Mouse (Mus musculus) embryonic facial prominence, embryonic 10.5 days (tissue): Measurements from ENCODE around the gene Gm13283. TPM values are rescaled to one million over a fixed set of nuclear protein-coding genes. Genes with fewer than 3 reads are reported as not detected.
"Not testable (repeated sequence)": the region's sequence is repeated elsewhere in the genome, so short reads cannot be mapped to it uniquely, and the experiment has no call there.

ENCODE experiments used
- DNase-seq: peaks from one replicate; pipeline ENCODE4 v3.0.0-alpha.2; 2017; ENCODE audit warnings: low spot score
- H3K27ac ChIP-seq: fragments of 300-500 bp; sonication (generic); replicated peaks from 2 replicates; pipeline ENCODE4 v1.5.1; 2016; ENCODE audit warnings: mild to moderate bottlenecking
- H3K27me3 ChIP-seq: fragments of 300-500 bp; sonication (generic); replicated peaks from 2 replicates; pipeline ENCODE4 v1.6.1; 2016; ENCODE audit warnings: low read depth, mild to moderate bottlenecking; ENCODE audit not compliant: poor library complexity, severe bottlenecking
- H3K36me3 ChIP-seq: fragments of 300-500 bp; sonication (generic); replicated peaks from 2 replicates; pipeline ENCODE4 v1.6.1; 2016; ENCODE audit warnings: mild to moderate bottlenecking, moderate library complexity
- H3K4me1 ChIP-seq: fragments of 300-500 bp; sonication (generic); 2 replicates; pipeline ENCODE4 v1.6.1; 2016
- H3K4me3 ChIP-seq: fragments of 300-500 bp; sonication (generic); 2 replicates; pipeline ENCODE4 v1.5.1; 2016; ENCODE audit warnings: mild to moderate bottlenecking, moderate library complexity
- H3K9me3 ChIP-seq: fragments of 300-500 bp; sonication (generic); 2 replicates; pipeline ENCODE4 v1.6.1; 2016; ENCODE audit warnings: mild to moderate bottlenecking
- WGBS: fragments of 180-500 bp; shearing (Covaris S2); methylation state at CpG from one replicate; pipeline ENCODE4 v1.1.7; 2016; 5-methylcytosine and 5-hydroxymethylcytosine counted together
- polyA plus RNA-seq: library from polyadenylated mRNA; unstranded; fragments of >200 nt; fragmentation: Nextera tagmentation; extraction: Ambion mirVana; gene quantifications from 2 replicates; pipeline ENCODE4 v1.2.1, GENCODE M21; 2016

Gene Gm13283
- 0.14 and 0.20 TPM in 2 replicates for polyA plus RNA-seq

GRCm38 (mm10) chr4:88759610-88760268 lies at the start of gene Gm13283:
Gene Gm13283 (plus strand): TSS chr4:88760119.
- Histone ChIP-seq H3K27ac (peak within 1 kb of the TSS; percentile 67), H3K4me3 (peak within 1 kb of the TSS; percentile 50)
- not testable (repeated sequence) for H3K36me3 ChIP-seq, H3K4me1 ChIP-seq, DNase-seq, H3K9me3 ChIP-seq, H3K27me3 ChIP-seq
- 21% methylated on average over 12 of the region's 14 CpGs for WGBS

GRCm38 (mm10) chr4:88714281-88714680 lies 45.6 kb upstream of the Gm13283 start:
- Histone ChIP-seq H3K4me3 (no peak overlapping the region), H3K4me1 (peaks cover 12% of the 10 kb centered on the region), H3K27me3 (no peaks in the 10 kb centered on the region), H3K36me3 (peaks cover 68% of the 10 kb centered on the region), H3K27ac (no peak overlapping the region), H3K9me3 (no peaks in the 10 kb centered on the region)
- DNase-seq: no peak
- 88% methylated on average over 1 of the region's 1 CpGs for WGBS

- no peak overlapping the region for H3K27ac ChIP-seq
- H3K4me3 ChIP-seq: no peak overlapping the region
- peaks cover 76% of the 10 kb centered on the region for H3K36me3 ChIP-seq
- no peak for DNase-seq
- no peaks in the 10 kb centered on the region for H3K9me3 ChIP-seq
- H3K27me3 ChIP-seq: no peaks in the 10 kb centered on the region
- H3K4me1 ChIP-seq: peaks cover 19% of the 10 kb centered on the region
These were observed 44.9 kb upstream of the Gm13283 start for GRCm38 (mm10) chr4:88715059-88715458.

- no peaks in the 10 kb centered on the region for H3K27me3 ChIP-seq
- H3K9me3 ChIP-seq: no peaks in the 10 kb centered on the region
- H3K4me1 ChIP-seq: peaks cover 33% of the 10 kb centered on the region
- H3K27ac ChIP-seq: no peak overlapping the region
- WGBS: 80% methylated on average over 1 of the region's 1 CpGs
- peaks cover 75% of the 10 kb centered on the region for H3K36me3 ChIP-seq
- H3K4me3 ChIP-seq: peak overlapping the region; percentile 97
- no peak for DNase-seq
These were observed 41.2 kb upstream of the Gm13283 start for GRCm38 (mm10) chr4:88718715-88719114.

GRCm38 (mm10) chr4:88721791-88722721 lies 37.9 kb upstream of the Gm13283 start, which contains the start of the genes Gm26566 and Klhl9:
Gene Gm26566 (plus strand): TSS chr4:88721805.
Gene Klhl9 (minus strand): TSS chr4:88722465.
- DNase-seq: peak; percentile 98
- no peaks in the 10 kb centered on the region for H3K27me3 ChIP-seq
- peak within 1 kb of the TSS; percentile 97 for H3K4me3 ChIP-seq
- H3K9me3 ChIP-seq: no peaks in the 10 kb centered on the region
- H3K4me1 ChIP-seq: peaks cover 33% of the 10 kb centered on the region
- WGBS: under 1% methylated on average over 82 of the region's 82 CpGs
- H3K27ac ChIP-seq: peak within 1 kb of the TSS; percentile 99
- peaks cover 42% of the 10 kb centered on the region for H3K36me3 ChIP-seq

GRCm38 (mm10) chr4:88723497-88724090 lies 36.3 kb upstream of the Gm13283 start:
- H3K9me3 ChIP-seq: no peaks in the 10 kb centered on the region
- peaks cover 26% of the 10 kb centered on the region for H3K36me3 ChIP-seq
- H3K27me3 ChIP-seq: no peaks in the 10 kb centered on the region
- H3K4me3 ChIP-seq: no peak overlapping the region
- WGBS: 57% methylated on average over 8 of the region's 8 CpGs
- peak; percentile 15 for DNase-seq
- H3K4me1 ChIP-seq: peaks cover 26% of the 10 kb centered on the region
- H3K27ac ChIP-seq: 0 out of 2 replicates have a peak overlapping the region, but pooled peaks have one; percentile 35

- Histone ChIP-seq H3K9me3 (no peaks in the 10 kb centered on the region), H3K36me3 (no peaks in the 10 kb centered on the region), H3K4me3 (no peak overlapping the region), H3K27me3 (no peaks in the 10 kb centered on the region), H3K4me1 (no peaks in the 10 kb centered on the region), H3K27ac (no peak overlapping the region)
- DNase-seq: no peak
- 94% methylated on average over 6 of the region's 6 CpGs for WGBS
These were observed 33.2 kb upstream of the Gm13283 start for GRCm38 (mm10) chr4:88726727-88727126.

DNA sequence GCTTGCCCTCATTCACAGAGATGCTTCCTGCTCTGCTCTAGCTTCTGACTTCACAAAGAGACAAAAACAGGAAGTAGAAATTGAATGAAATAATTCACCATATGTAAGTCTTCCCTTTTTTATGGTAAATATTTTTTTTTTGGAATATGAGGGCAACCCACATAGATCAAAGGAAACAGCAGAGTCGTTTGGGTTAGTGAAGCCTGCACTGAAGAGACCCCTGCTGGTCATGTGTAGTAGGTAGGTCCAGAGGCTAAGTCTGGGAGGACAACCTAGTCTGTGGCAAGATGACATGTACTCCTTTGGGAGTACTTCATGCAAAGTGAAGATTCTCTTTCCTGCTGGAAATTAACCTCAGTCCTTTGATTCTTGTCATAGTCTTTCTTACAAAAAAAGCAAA lies 32.6 kb upstream of the Gm13283 start:
- peak; percentile 25 for DNase-seq
- no peaks in the 10 kb centered on the region for H3K4me1 ChIP-seq
- WGBS: 5% methylated on average over 1 of the region's 1 CpGs

GRCm38 (mm10) chr4:88738480-88738879 lies 21.4 kb upstream of the Gm13283 start:
- Histone ChIP-seq H3K27me3 (no peaks in the 10 kb centered on the region), H3K9me3 (no peaks in the 10 kb centered on the region), H3K4me3 (no peak overlapping the region), H3K27ac (no peak overlapping the region), H3K4me1 (no peaks in the 10 kb centered on the region), H3K36me3 (no peaks in the 10 kb centered on the region)
- WGBS: 4% methylated on average over 2 of the region's 2 CpGs
- peak; percentile 84 for DNase-seq

More for the DNA sequence above, 32.6 kb upstream of the Gm13283 start:
- Histone ChIP-seq H3K27me3 (no peaks in the 10 kb centered on the region), H3K36me3 (no peaks in the 10 kb centered on the region), H3K9me3 (no peaks in the 10 kb centered on the region), H3K4me3 (no peak overlapping the region), H3K27ac (no peak overlapping the region)

GRCm38 (mm10) chr4:88739036-88739435 lies 20.9 kb upstream of the Gm13283 start:
- Histone ChIP-seq H3K4me3 (no peak overlapping the region), H3K4me1 (no peaks in the 10 kb centered on the region), H3K27ac (no peak overlapping the region), H3K9me3 (no peaks in the 10 kb centered on the region), H3K36me3 (no peaks in the 10 kb centered on the region), H3K27me3 (no peaks in the 10 kb centered on the region)
- WGBS: 90% methylated on average over 6 of the region's 6 CpGs
- no peak for DNase-seq

GRCm38 (mm10) chr4:88741426-88741825 lies 18.5 kb upstream of the Gm13283 start:
- WGBS: 91% methylated on average over 4 of the region's 4 CpGs
- Histone ChIP-seq H3K9me3 (no peaks in the 10 kb centered on the region), H3K27ac (no peak overlapping the region), H3K36me3 (no peaks in the 10 kb centered on the region), H3K4me1 (no peaks in the 10 kb centered on the region), H3K27me3 (no peaks in the 10 kb centered on the region), H3K4me3 (no peak overlapping the region)
- no peak for DNase-seq

DNA sequence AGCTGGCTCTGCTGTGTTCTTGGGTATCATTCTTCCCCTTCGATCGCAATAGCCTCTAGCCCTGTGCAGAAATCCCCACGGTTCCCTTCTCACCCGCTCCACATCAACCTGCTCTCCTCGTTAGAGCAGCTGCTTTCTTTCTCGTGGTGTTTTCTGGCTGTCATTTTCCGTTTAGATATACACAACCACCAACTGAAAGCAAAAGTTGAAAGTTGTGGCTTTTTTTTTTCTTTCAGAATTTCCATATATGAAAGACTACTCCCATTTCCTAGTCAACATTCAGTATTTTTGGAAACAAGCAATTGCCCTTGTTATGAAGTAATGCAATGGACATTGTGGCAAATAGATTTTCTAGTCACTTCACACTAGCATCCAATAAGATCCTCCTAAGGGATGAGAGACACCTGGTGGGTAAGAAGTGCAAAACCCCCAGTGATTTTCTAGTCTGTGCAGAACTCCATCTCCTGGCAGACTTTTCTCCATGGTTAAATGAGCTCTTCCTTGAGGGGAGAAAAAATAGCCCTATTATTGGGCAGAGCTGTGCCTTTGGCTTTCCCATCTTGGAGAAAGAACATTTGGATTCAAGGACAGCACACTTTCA lies 17.0 kb upstream of the Gm13283 start:
- Histone ChIP-seq H3K9me3 (no peaks in the 10 kb centered on the region), H3K27ac (no peak overlapping the region)
- WGBS: 84% methylated on average over 7 of the region's 7 CpGs

More for the DNA sequence above, 17.0 kb upstream of the Gm13283 start:
- no peak for DNase-seq
- Histone ChIP-seq H3K27me3 (no peaks in the 10 kb centered on the region), H3K4me3 (no peak overlapping the region), H3K36me3 (no peaks in the 10 kb centered on the region), H3K4me1 (no peaks in the 10 kb centered on the region)
